Mouse (Mus musculus): Measurements from ENCODE around the gene Ncoa7.
"Not testable (repeated sequence)": the region's sequence is repeated elsewhere in the genome, so short reads cannot be mapped to it uniquely, and the experiment has no call there.

Ncoa7 gene

DNA sequence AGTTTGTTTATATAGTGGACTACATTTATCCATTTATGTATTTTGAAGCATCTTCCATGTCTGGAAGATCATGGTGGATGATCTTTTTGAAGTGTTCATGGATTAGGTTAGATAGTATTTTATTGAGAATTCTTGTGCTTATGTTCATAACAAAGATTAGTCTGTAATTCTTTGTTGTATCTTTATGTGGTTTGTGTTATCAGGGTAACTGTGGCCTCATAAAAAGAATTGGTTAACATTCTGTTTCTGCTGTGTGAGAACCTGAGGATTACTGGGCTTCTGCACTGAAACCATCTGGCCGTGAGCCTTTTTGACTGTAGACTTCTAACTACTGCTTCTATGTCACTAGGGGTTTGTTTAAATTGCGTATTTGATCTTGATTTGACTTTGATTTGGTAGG is 136.5 kb downstream of the Ncoa7 start:
- DNase-seq (ENCODE audit: low spot score), result no peak

DNA sequence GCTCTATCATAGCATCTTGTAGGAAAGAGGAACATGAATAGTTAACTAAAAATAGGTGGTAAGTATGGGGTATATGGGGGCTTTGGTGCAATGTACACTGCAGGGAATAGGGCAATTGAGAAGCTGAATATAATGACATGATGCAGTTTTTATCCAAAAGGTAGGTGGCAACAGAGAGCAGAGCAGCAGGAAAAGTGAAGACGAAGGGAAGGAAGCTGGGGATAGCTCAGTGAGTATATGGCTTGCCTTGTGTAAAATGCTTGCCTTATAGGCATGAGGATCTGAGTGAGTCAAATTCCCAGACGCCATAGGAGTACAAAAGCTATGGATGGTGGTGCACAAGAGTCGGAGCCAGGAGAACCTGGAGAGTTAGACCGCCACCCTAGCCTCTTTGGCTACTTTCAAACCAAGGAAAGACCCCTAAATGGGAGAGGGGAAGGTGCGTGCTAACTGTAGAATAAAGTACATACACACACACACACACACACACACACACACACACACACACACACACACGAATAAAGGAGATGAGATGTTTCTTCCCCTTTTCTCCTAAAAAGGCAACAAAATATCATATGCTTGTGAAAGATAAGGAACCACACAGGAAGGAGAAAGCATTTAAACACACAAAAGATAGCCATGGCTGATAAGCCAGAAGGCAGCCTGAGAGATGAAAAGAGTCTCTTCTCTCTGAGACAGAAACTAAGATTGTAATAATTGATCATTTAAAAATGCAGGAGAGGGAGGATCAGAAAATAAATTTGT is 142.4 kb downstream of the Ncoa7 start:
- no peak for DNase-seq (ENCODE audit: low spot score)

DNA sequence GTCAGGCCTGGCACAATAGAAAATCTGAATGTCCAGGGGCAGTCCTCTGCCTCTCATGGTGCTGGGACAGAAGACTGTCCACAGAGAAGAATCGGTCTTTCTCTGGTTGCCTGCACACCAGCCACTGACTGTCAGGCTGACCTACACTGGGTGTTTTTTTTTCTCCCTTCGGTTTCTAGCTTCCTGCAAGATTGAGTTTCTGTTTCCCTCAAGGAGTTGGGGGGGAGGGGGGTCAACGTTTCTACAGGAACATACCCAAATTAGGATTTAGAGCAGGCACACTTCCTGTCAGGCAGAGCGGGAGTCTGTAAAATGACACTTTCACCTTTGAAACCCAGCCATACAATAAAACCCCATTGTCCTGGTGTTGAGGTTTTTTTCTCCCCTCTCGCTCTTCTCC is 147.5 kb downstream of the Ncoa7 start:
- DNase-seq (ENCODE audit: low spot score), result no peak

- no peak for DNase-seq (ENCODE audit: low spot score)
Observed at GRCm38 (mm10) chr10:30647681-30648080, 155.4 kb downstream of the Ncoa7 start.

GRCm38 (mm10) chr10:30638216-30638615 is 164.9 kb downstream of the Ncoa7 start:
- DNase-seq (ENCODE audit: low spot score), result no peak

DNA sequence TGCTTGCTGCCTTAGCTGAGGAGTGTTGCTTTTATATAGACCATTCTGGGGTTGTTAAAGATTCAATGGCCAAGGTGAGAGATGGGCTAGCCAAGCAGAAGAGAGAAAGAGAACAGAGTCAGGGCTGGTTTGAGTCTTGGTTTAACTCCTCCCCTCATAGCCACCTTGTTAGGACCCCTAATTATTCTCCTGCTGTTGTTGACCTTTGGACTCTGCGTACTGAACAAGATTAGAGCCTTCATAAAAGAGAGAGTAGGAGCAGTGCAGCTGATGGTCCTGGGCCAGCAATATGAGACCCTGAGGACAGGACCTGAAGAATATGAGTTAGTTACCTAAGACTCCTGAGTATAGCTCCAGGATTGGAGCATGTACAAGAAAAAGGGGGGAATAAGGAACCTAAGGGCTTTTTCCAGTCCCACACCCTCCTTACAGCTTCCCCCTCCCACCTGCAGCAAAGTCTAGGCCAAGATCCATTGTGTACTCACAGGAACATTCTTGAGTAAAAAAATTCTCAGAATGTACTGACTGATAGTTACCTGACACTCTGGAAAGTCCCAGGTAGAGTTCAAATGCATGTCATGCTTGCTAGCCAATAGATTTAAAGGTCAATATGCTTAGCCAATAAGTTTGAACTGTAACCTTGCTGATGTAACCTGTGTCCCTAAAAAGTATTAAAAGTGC is 166.5 kb downstream of the Ncoa7 start:
- DNase-seq (ENCODE audit: low spot score), result not testable (repeated sequence)

- no peak for DNase-seq (ENCODE audit: low spot score)
Observed at GRCm38 (mm10) chr10:30632718-30633117, 170.4 kb downstream of the Ncoa7 start.

DNA sequence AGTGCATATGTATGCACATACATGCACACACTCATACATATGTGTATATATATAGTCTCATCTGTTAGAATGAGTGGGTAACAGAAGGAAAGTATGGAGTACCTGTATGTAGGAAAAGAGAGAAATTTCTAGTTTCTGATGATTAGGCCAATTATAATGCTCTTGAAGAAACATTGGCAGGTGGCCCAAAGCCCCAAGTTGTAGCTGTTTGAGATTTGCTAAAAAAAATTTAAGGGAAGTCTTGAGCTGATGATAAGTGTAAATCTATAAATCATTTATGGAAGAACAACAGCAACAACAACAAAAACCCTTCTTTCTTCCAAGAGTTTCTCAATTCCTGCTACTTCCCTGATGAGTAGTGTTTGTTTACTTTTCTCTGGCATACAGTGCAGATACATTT is 173.1 kb downstream of the Ncoa7 start:
- DNase-seq (ENCODE audit: low spot score), result no peak

DNA sequence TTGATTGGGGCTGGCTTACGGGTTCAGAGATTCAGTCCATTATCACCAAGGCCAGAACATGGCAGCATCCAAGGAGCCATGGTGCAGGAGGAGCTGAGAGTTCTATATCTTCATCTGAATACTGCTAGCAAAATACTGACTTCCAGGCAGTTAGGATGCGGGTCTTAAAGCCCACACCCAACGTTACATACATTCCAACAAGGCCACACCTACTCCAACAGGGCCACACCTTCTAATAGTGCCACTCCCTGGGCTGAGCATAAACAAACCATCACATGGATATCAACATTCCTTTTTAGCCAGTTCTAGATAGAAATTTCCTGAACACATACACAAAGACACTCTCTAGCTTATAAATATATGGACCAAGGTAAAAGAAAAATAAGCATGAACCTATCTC is 173.6 kb downstream of the Ncoa7 start, which contains the start of gene Hint3:
Gene Hint3, minus strand, starts transcription at position 120 of the 400 bp plus-strand sequence.
- DNase-seq (ENCODE audit: low spot score), result no peak

- DNase-seq (ENCODE audit: low spot score), result not testable (repeated sequence)
Observed at GRCm38 (mm10) chr10:30628444-30628843, 174.7 kb downstream of the Ncoa7 start.

GRCm38 (mm10) chr10:30627548-30627947 is 175.6 kb downstream of the Ncoa7 start:
- no peak for DNase-seq (ENCODE audit: low spot score)

DNA sequence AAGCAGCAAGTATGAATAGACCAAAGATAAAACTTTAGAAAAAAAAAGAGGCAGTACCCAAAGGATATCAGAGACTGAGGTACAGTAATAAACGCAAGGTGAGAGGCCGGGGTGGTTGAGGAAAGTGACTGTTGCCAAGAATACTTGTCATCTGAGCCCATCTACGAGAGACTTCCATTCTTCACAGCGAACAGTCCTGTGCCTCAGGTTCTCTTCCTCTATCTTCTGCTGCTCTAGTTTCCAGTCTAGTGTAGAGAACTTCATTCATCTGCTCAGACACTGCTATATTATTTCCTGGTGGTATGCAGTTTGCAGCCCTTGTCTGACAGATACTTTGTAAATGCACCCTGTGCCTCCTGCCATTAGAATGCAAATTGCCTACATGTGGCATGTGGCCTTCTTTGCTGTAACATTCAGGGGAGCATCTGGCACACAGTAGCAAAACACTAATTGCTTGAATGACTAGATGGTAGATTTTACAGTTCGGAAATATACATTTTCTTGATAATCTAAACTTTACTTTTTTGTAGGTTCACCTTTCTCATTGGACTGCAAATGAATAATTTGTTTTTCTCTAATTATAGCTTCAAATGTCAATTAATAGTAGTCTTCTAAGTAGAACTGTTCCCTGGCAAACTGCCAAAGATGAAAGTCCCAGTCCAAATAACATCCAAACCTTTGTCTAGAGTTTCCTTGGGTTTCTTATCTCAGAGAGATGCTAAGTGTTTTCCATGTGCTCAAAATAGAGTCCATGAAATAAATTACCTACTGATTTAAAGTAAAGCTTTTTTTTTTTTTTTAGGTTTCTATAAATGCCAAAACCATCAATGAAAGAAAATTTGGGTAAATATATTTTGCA is 178.7 kb downstream of the Ncoa7 start:
- DNase-seq (ENCODE audit: low spot score), result no peak

GRCm38 (mm10) chr10:30622928-30623327 is 180.2 kb downstream of the Ncoa7 start:
- no peak for DNase-seq (ENCODE audit: low spot score)

DNA sequence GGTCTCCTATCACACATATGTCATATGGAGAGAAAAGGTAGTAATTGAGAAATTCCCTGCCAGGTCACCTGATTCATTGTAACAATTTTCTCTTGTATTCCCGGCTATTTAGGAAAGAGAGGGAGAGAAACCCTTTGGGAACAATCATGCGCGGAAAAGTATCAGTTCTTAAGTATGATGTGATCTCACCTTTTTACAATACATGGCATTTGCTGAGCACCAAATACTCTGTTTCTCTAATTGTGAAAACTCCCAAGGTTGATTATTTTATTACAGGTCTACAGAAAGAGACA is 184.3 kb downstream of the Ncoa7 start:
- DNase-seq (ENCODE audit: low spot score), result no peak

GRCm38 (mm10) chr10:30618091-30618917 is 184.8 kb downstream of the Ncoa7 start:
- DNase-seq (ENCODE audit: low spot score), result peak; percentile 96

DNA sequence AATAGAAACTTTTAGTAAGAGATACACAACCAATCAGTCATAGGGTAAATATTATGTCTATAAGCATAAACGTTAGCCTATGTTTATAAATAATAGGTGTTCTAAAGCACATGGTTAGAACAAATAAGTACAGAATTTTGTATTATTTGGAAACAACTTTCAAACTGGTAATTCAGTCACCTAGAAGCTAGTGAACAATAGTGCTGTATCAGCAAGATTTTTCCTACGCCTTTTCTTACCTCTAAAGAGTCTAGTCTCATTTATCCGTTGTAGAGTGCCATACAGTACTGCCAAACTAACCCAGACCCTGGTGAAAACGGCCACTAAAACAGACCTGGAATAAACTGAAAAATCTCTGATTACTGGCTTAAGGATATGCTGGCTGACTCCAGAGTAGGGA is 190.1 kb downstream of the Ncoa7 start:
- no peak for DNase-seq (ENCODE audit: low spot score)

DNA sequence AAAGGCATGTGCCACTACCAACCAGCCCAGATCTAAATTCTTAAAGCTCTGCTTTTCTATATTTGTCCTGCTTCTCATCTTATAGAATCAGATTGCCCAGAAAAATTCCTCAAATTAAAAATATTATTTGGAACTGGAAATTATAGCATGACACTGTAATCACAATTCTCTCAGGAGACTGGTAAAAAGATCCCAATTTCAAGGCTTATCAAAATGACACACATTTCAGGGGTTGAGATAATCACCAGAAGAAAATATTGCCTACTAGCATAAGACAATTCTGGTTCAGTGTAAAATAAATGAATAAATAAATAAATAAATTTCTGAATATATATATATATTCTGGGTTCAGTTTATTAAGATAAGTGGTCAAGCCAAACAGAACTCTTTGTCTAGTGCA is 193.5 kb downstream of the Ncoa7 start:
- no peak for DNase-seq (ENCODE audit: low spot score)

GRCm38 (mm10) chr10:30608109-30608508 is 195.0 kb downstream of the Ncoa7 start:
- DNase-seq (ENCODE audit: low spot score), result no peak

DNA sequence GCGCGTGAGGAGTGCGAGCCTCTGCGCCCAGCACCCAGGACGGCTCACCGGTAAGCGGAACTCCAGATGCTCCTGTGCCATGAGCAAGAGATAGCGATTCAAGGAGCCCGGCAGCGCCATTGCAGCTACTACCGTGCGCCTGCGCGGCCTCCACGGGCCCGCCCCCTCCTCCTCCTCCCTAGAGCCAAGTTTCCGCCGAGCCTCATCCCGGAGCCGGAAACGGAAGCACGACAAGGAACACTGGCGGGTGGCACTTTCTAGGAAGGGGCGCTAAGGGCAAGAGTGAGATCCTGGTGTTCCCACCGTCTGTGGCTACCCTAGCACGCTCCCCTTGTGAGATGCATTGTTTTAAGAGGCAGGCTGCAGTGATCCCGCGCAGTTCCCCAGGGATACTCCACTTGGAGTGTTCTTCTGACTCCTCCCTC is 202.6 kb downstream of the Ncoa7 start, which contains the start of gene Trmt11:
Gene Trmt11, minus strand, starts transcription at position 208 of the 425 bp plus-strand sequence.
- DNase-seq (ENCODE audit: low spot score), result peak; percentile 80

- no peak for DNase-seq (ENCODE audit: low spot score)
Observed at GRCm38 (mm10) chr10:30600094-30600534, 203.0 kb downstream of the Ncoa7 start.

GRCm38 (mm10) chr10:30587037-30587436 is 216.1 kb downstream of the Ncoa7 start:
- no peak for DNase-seq (ENCODE audit: low spot score)

DNA sequence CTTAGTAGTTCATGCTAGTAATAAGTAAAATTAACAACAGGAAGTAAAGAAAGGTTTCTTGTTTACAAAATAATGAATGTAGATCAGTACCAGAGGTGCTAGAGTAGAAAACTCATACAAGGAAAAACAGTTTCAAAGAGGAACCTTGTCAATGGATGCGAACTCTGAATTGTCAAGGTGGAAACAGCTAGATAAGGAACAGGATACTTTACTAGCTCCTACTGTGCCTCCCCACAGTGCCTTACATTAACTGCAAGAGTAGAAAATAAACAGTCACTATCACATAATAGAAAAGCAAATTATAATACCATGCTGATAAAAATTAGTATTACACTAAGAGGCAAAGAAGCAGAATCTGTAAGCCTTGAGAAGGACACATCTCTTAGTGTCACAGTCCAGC is 217.4 kb downstream of the Ncoa7 start:
- no peak for DNase-seq (ENCODE audit: low spot score)

Measured in ovary, postnatal 14 days (tissue).